Mouse (Mus musculus) thymus, postnatal 36 days (tissue): ENCODE results near the gene Tnfsf13b.

ENCODE experiments used
- DNase-seq, 2 experiments: peaks; one replicate each; pipeline ENCODE4 v3.0.0; 2022; ENCODE audit warnings: mixed read lengths in 2 of 2

The Tnfsf13b gene

GRCm38 (mm10) chr8:10045743-10046142 lies 39.5 kb downstream of the Tnfsf13b start:
- no peak for DNase-seq

GRCm38 (mm10) chr8:10049162-10049561 lies 42.9 kb downstream of the Tnfsf13b start:
- DNase-seq, result no peak

GRCm38 (mm10) chr8:10051576-10051975 lies 45.3 kb downstream of the Tnfsf13b start:
- no peak for DNase-seq

- DNase-seq, result no peak
These were observed 47.3 kb downstream of the Tnfsf13b start for GRCm38 (mm10) chr8:10053571-10053990.

- no peak for DNase-seq
These were observed 54.7 kb downstream of the Tnfsf13b start for GRCm38 (mm10) chr8:10061001-10061400.

- no peak for DNase-seq
These were observed 60.6 kb downstream of the Tnfsf13b start for GRCm38 (mm10) chr8:10066906-10067305.

GRCm38 (mm10) chr8:10067775-10068174 lies 61.5 kb downstream of the Tnfsf13b start:
- DNase-seq, result no peak

GRCm38 (mm10) chr8:10072347-10072746 lies 66.1 kb downstream of the Tnfsf13b start:
- no peak for DNase-seq
